Mouse (Mus musculus) ES-Bruce4 (cell line): ENCODE results near the gene Tnfrsf13b. TPM values are rescaled to one million over a fixed set of nuclear protein-coding genes. Genes with fewer than 3 reads are reported as not detected.

Experiments used
- H3K27ac ChIP-seq: 2 replicates; pipeline ENCODE4 v1.5.1; 2012; ENCODE audit warnings: low read length, inconsistent platforms; ENCODE audit not compliant: insufficient read depth
- H3K27me3 ChIP-seq: 2 replicates; pipeline ENCODE4 v1.6.1; 2012; ENCODE audit warnings: mild to moderate bottlenecking, low read length, inconsistent platforms; ENCODE audit not compliant: control insufficient read depth, poor library complexity, insufficient read depth, severe bottlenecking
- H3K36me3 ChIP-seq: 2 replicates; pipeline ENCODE4 v1.6.1; 2012; ENCODE audit warnings: inconsistent platforms, mild to moderate bottlenecking, low read length, moderate library complexity; ENCODE audit not compliant: control insufficient read depth, poor library complexity, insufficient read depth, severe bottlenecking
- H3K4me1 ChIP-seq: one replicate; pipeline ENCODE4 v1.8.1; 2011; ENCODE audit warnings: low read length; ENCODE audit not compliant: control insufficient read depth, insufficient read depth
- H3K4me3 ChIP-seq: 2 replicates; pipeline ENCODE4 v1.5.1; 2011; ENCODE audit warnings: low read depth, mild to moderate bottlenecking, low read length
- H3K9ac ChIP-seq: 2 replicates; pipeline ENCODE4 v1.6.1; 2012; ENCODE audit warnings: low read depth, mild to moderate bottlenecking, inconsistent platforms; ENCODE audit not compliant: poor library complexity, severe bottlenecking
- H3K9me3 ChIP-seq: replicated peaks from 2 replicates; pipeline ENCODE4 v1.6.1; 2012; ENCODE audit warnings: mild to moderate bottlenecking, low read length, inconsistent platforms; ENCODE audit not compliant: control insufficient read depth, poor library complexity, insufficient read depth, severe bottlenecking
- CTCF ChIP-seq: IDR thresholded peaks from one replicate; pipeline ENCODE4 v1.8.1; 2011; ENCODE audit warnings: low read depth, low read length
- EP300 ChIP-seq: IDR thresholded peaks from 2 replicates; pipeline ENCODE4 v1.6.1; 2011; ENCODE audit warnings: low read depth, low read length; ENCODE audit not compliant: insufficient read depth
- POLR2A ChIP-seq: IDR thresholded peaks from one replicate; pipeline ENCODE4 v1.8.1; 2011; ENCODE audit warnings: low read length; ENCODE audit not compliant: insufficient read depth
- polyA plus RNA-seq: library from polyadenylated mRNA; stranded (reverse); fragments of >200 nt; gene quantifications from 2 replicates; pipeline ENCODE4 v1.2.4, GENCODE M21; 2011; ENCODE audit warnings: low read depth; ENCODE audit not compliant: missing spikeins, insufficient read depth, insufficient read length

The Tnfrsf13b gene
- polyA plus RNA-seq, 1 experiment: not detected

GRCm38 (mm10) chr11:61197935-61198334, 71.4 kb downstream of the Tnfrsf13b start:
- no peak for TF ChIP-seq CTCF
- TF ChIP-seq POLR2A: no peak
- TF ChIP-seq EP300: no peak

More at GRCm38 (mm10) chr11:61197935-61198334, 71.4 kb downstream of the Tnfrsf13b start:
- no peak overlapping the region for H3K9ac ChIP-seq
- no peaks in the 10 kb centered on the region for H3K4me1 ChIP-seq
- H3K36me3 ChIP-seq: no peaks in the 10 kb centered on the region
- H3K27ac ChIP-seq: no peak overlapping the region
- no peaks in the 10 kb centered on the region for H3K9me3 ChIP-seq
- H3K27me3 ChIP-seq: peaks cover 2% of the 10 kb centered on the region; the same call in 1 of the 2 replicates
- no peak overlapping the region for H3K4me3 ChIP-seq

Other genes starting within 250 kb of the Tnfrsf13b start
- 46.6 and 54.0 TPM in 2 replicates for gene Tmem11, start 247.5 kb upstream of the Tnfrsf13b start, polyA plus RNA-seq
- gene Natd1, start 212.0 kb upstream of the Tnfrsf13b start, polyA plus RNA-seq: 20.5 and 21.6 TPM in 2 replicates
- gene Map2k3, start 194.7 kb upstream of the Tnfrsf13b start, polyA plus RNA-seq: 22.5 and 26.1 TPM in 2 replicates
- 1.1 and 1.5 TPM in 2 replicates for gene Kcnj12, start 104.2 kb upstream of the Tnfrsf13b start, polyA plus RNA-seq
- 107 and 113 TPM in 2 replicates for gene Usp22, start 48.3 kb downstream of the Tnfrsf13b start, polyA plus RNA-seq
- not detected in 2 replicates for gene Aldh3a1, start 80.8 kb downstream of the Tnfrsf13b start, polyA plus RNA-seq
- gene Aldh3a2, start 140.7 kb downstream of the Tnfrsf13b start, polyA plus RNA-seq: 21.3 and 22.4 TPM in 2 replicates
- not detected in 2 replicates for gene Slc47a2, start 216.1 kb downstream of the Tnfrsf13b start, polyA plus RNA-seq